Mouse (Mus musculus): Measurements from ENCODE around the gene Apoa1. TPM values are rescaled to one million over a fixed set of nuclear protein-coding genes. Genes with fewer than 3 reads are reported as not detected.

Gene Apoa1
- polyA plus RNA-seq (2017; shearing (Covaris generic)) = not detected

GRCm38 (mm10) chr9:46228491-46228890 is at the start of gene Apoa1:
Apoa1 (plus strand) TSS chr9:46228580.

GRCm38 (mm10) chr9:46235596-46235648 is 7.0 kb downstream of the Apoa1 start, which contains the start of gene Apoc3:
Apoc3 (minus strand) TSS chr9:46235636.

GRCm38 (mm10) chr9:46240526-46241153 is 12.3 kb downstream of the Apoa1 start, which contains the start of gene Apoa4:
Apoa4 (plus strand) TSS chr9:46240696.

GRCm38 (mm10) chr9:46268343-46268873 is 40.0 kb downstream of the Apoa1 start, which contains the start of gene Apoa5:
Apoa5 (plus strand) TSS chr9:46268633.

GRCm38 (mm10) chr9:46272677-46273454 is 44.5 kb downstream of the Apoa1 start, which contains the start of gene Zpr1:
Zpr1 (plus strand) TSS chr9:46273064.

Other genes with a start within 250 kb of the Apoa1 start
- 85.0 TPM for gene Pafah1b2, start 215.9 kb upstream of the Apoa1 start, polyA plus RNA-seq (2017; shearing (Covaris generic))
- 28.5 TPM for gene Sik3, start 215.8 kb upstream of the Apoa1 start, polyA plus RNA-seq (2017; shearing (Covaris generic))
- gene Apoc3, start 7.1 kb downstream of the Apoa1 start, polyA plus RNA-seq (2017; shearing (Covaris generic)) = not detected
- not detected for gene Apoa4, start 12.1 kb downstream of the Apoa1 start, polyA plus RNA-seq (2017; shearing (Covaris generic))
- not detected for gene Apoa5, start 40.1 kb downstream of the Apoa1 start, polyA plus RNA-seq (2017; shearing (Covaris generic))
- 114 TPM for gene Zpr1, start 44.5 kb downstream of the Apoa1 start, polyA plus RNA-seq (2017; shearing (Covaris generic))
- 29.8 TPM for gene Bud13, start 54.4 kb downstream of the Apoa1 start, polyA plus RNA-seq (2017; shearing (Covaris generic))
- not detected for gene 4931429L15Rik, start 91.4 kb downstream of the Apoa1 start, polyA plus RNA-seq (2017; shearing (Covaris generic))

Data from CD4-positive, CD25-positive, alpha-beta regulatory T cell (primary cell).